Mouse (Mus musculus) stomach, embryonic 14.5 days (tissue): ENCODE results near the gene Plxnc1. TPM values are rescaled to one million over a fixed set of nuclear protein-coding genes. Genes with fewer than 3 reads are reported as not detected.

Experiments
- ATAC-seq: fragments of 200-750 bp; cut with Nextera tagmentation; 2 replicates; pipeline ENCODE4 v1.8.0; 2017; ENCODE audit warnings: low read depth, moderate TSS enrichment; ENCODE audit not compliant: insufficient number of reproducible peaks, insufficient read depth, low FRiP score
- H3K27ac ChIP-seq: fragments of 300-500 bp; sonication (generic); 2 replicates; pipeline ENCODE4 v1.5.1; 2014; ENCODE audit warnings: mild to moderate bottlenecking, low read length, moderate library complexity, mixed read lengths
- H3K27me3 ChIP-seq: fragments of 300-500 bp; sonication (generic); 2 replicates; pipeline ENCODE4 v1.6.1; 2014; ENCODE audit warnings: low read length, control low read depth, mixed read lengths; ENCODE audit not compliant: control insufficient read depth, insufficient read depth
- H3K36me3 ChIP-seq: fragments of 300-500 bp; sonication (generic); 2 replicates; pipeline ENCODE4 v1.6.1; 2014; ENCODE audit warnings: mild to moderate bottlenecking, control low read depth, low read length, moderate library complexity, mixed read lengths; ENCODE audit not compliant: control insufficient read depth, insufficient read depth
- H3K4me1 ChIP-seq: fragments of 300-500 bp; sonication (generic); 2 replicates; pipeline ENCODE4 v1.6.1; 2014; ENCODE audit warnings: low read length, control low read depth, mixed read lengths; ENCODE audit not compliant: control insufficient read depth, insufficient read depth
- H3K4me2 ChIP-seq: fragments of 300-500 bp; sonication (generic); replicated peaks from 2 replicates; pipeline ENCODE4 v1.6.1; 2014; ENCODE audit warnings: low read depth, low read length, control low read depth
- H3K4me3 ChIP-seq: fragments of 300-500 bp; sonication (generic); 2 replicates; pipeline ENCODE4 v1.5.1; 2014; ENCODE audit warnings: low read depth, low read length, control low read depth
- H3K9ac ChIP-seq: fragments of 300-500 bp; sonication (generic); replicated peaks from 2 replicates; pipeline ENCODE4 v1.6.1; 2014; ENCODE audit warnings: low read depth, mild to moderate bottlenecking, control low read depth, low read length, moderate library complexity, mixed read lengths
- H3K9me3 ChIP-seq: fragments of 300-500 bp; sonication (generic); 2 replicates; pipeline ENCODE4 v1.6.1; 2016; ENCODE audit warnings: low read depth, low read length, control low read depth; ENCODE audit not compliant: control insufficient read depth
- WGBS: fragments of 180-500 bp; shearing (Covaris S2); extraction: QIAGEN DNeasy Blood & Tissue Kit; methylation state at CpG from one replicate; pipeline ENCODE4 v1.1.7; 2014; 5-methylcytosine and 5-hydroxymethylcytosine counted together
- polyA plus RNA-seq: library from polyadenylated mRNA; unstranded; fragments of >200 nt; fragmentation: Nextera tagmentation; extraction: Ambion mirVana; gene quantifications from 2 replicates; pipeline ENCODE4 v1.2.1, GENCODE M21; 2014

The Plxnc1 gene
- polyA plus RNA-seq, 1 experiment from 2014 or later, result 2.3 TPM

- Histone ChIP-seq H3K27ac (no peak overlapping the region), H3K4me1 (no peaks in the 10 kb centered on the region), H3K9me3 (no peaks in the 10 kb centered on the region), H3K27me3 (no peaks in the 10 kb centered on the region), H3K4me2 (no peak overlapping the region), H3K4me3 (no peak overlapping the region), H3K9ac (no peak overlapping the region), H3K36me3 (no peaks in the 10 kb centered on the region)
- 66% methylated on average over 7 of the region's 7 CpGs for WGBS
- no peak for ATAC-seq
Measured at GRCm38 (mm10) chr10:94809946-94810472, 134.6 kb downstream of the Plxnc1 start.

GRCm38 (mm10) chr10:94808275-94808674 is 136.4 kb downstream of the Plxnc1 start:
- no peak overlapping the region for H3K27ac ChIP-seq
- H3K36me3 ChIP-seq, result no peaks in the 10 kb centered on the region
- H3K9ac ChIP-seq, result no peak overlapping the region
- no peak overlapping the region for H3K4me3 ChIP-seq
- H3K4me1 ChIP-seq, result no peaks in the 10 kb centered on the region
- no peaks in the 10 kb centered on the region for H3K9me3 ChIP-seq
- no peak overlapping the region for H3K4me2 ChIP-seq
- 18% methylated on average over 6 of the region's 6 CpGs for WGBS
- H3K27me3 ChIP-seq, result no peaks in the 10 kb centered on the region
- no peak for ATAC-seq

GRCm38 (mm10) chr10:94807323-94807722 is 137.3 kb downstream of the Plxnc1 start:
- Histone ChIP-seq H3K4me2 (no peak overlapping the region), H3K9me3 (no peaks in the 10 kb centered on the region), H3K4me1 (no peaks in the 10 kb centered on the region), H3K27me3 (no peaks in the 10 kb centered on the region), H3K36me3 (no peaks in the 10 kb centered on the region), H3K4me3 (no peak overlapping the region), H3K27ac (no peak overlapping the region), H3K9ac (no peak overlapping the region)
- 59% methylated on average over 7 of the region's 7 CpGs for WGBS
- ATAC-seq, result no peak

GRCm38 (mm10) chr10:94804909-94805220 is 139.8 kb downstream of the Plxnc1 start:
- no peaks in the 10 kb centered on the region for H3K36me3 ChIP-seq
- H3K27me3 ChIP-seq, result no peaks in the 10 kb centered on the region
- H3K4me3 ChIP-seq, result no peak overlapping the region
- no peaks in the 10 kb centered on the region for H3K9me3 ChIP-seq
- H3K4me1 ChIP-seq, result no peaks in the 10 kb centered on the region
- no peak overlapping the region for H3K4me2 ChIP-seq
- no peak overlapping the region for H3K27ac ChIP-seq
- no peak for ATAC-seq
- no peak overlapping the region for H3K9ac ChIP-seq
- 77% methylated on average over 1 of the region's 1 CpGs for WGBS

- Histone ChIP-seq H3K9ac (no peak overlapping the region), H3K4me2 (no peak overlapping the region), H3K9me3 (no peaks in the 10 kb centered on the region), H3K4me3 (no peak overlapping the region), H3K36me3 (no peaks in the 10 kb centered on the region), H3K4me1 (no peaks in the 10 kb centered on the region), H3K27me3 (no peaks in the 10 kb centered on the region), H3K27ac (no peak overlapping the region)
- 66% methylated on average over 10 of the region's 10 CpGs for WGBS
- no peak for ATAC-seq
Measured at GRCm38 (mm10) chr10:94804029-94804908, 140.4 kb downstream of the Plxnc1 start.

- H3K9me3 ChIP-seq, result no peaks in the 10 kb centered on the region
- H3K9ac ChIP-seq, result no peak overlapping the region
- no peaks in the 10 kb centered on the region for H3K4me1 ChIP-seq
- H3K4me3 ChIP-seq, result no peak overlapping the region
- H3K36me3 ChIP-seq, result no peaks in the 10 kb centered on the region
- H3K27me3 ChIP-seq, result no peaks in the 10 kb centered on the region
- WGBS, result 75% methylated on average over 7 of the region's 7 CpGs
- H3K27ac ChIP-seq, result no peak overlapping the region
- ATAC-seq, result no peak
- no peak overlapping the region for H3K4me2 ChIP-seq
Measured at GRCm38 (mm10) chr10:94800677-94801354, 143.8 kb downstream of the Plxnc1 start.

GRCm38 (mm10) chr10:94799485-94800239 is 145.0 kb downstream of the Plxnc1 start:
- H3K4me2 ChIP-seq, result no peak overlapping the region
- H3K27me3 ChIP-seq, result no peaks in the 10 kb centered on the region
- H3K4me1 ChIP-seq, result no peaks in the 10 kb centered on the region
- no peaks in the 10 kb centered on the region for H3K36me3 ChIP-seq
- WGBS, result 27% methylated on average over 2 of the region's 2 CpGs
- no peaks in the 10 kb centered on the region for H3K9me3 ChIP-seq
- no peak overlapping the region for H3K27ac ChIP-seq
- no peak overlapping the region for H3K9ac ChIP-seq
- ATAC-seq, result no peak
- H3K4me3 ChIP-seq, result no peak overlapping the region

GRCm38 (mm10) chr10:94798128-94798527 is 146.5 kb downstream of the Plxnc1 start:
- Histone ChIP-seq H3K27me3 (no peaks in the 10 kb centered on the region), H3K9ac (no peak overlapping the region), H3K4me1 (no peaks in the 10 kb centered on the region), H3K9me3 (no peaks in the 10 kb centered on the region), H3K27ac (no peak overlapping the region), H3K4me3 (no peak overlapping the region), H3K4me2 (no peak overlapping the region), H3K36me3 (no peaks in the 10 kb centered on the region)
- WGBS, result 35% methylated on average over 5 of the region's 5 CpGs
- ATAC-seq, result no peak
